Mouse (Mus musculus): ENCODE data around the gene Spire2.
"Not testable (repeated sequence)": the region's sequence is repeated elsewhere in the genome, so short reads cannot be mapped to it uniquely, and the experiment has no call there.

Spire2 gene

DNA sequence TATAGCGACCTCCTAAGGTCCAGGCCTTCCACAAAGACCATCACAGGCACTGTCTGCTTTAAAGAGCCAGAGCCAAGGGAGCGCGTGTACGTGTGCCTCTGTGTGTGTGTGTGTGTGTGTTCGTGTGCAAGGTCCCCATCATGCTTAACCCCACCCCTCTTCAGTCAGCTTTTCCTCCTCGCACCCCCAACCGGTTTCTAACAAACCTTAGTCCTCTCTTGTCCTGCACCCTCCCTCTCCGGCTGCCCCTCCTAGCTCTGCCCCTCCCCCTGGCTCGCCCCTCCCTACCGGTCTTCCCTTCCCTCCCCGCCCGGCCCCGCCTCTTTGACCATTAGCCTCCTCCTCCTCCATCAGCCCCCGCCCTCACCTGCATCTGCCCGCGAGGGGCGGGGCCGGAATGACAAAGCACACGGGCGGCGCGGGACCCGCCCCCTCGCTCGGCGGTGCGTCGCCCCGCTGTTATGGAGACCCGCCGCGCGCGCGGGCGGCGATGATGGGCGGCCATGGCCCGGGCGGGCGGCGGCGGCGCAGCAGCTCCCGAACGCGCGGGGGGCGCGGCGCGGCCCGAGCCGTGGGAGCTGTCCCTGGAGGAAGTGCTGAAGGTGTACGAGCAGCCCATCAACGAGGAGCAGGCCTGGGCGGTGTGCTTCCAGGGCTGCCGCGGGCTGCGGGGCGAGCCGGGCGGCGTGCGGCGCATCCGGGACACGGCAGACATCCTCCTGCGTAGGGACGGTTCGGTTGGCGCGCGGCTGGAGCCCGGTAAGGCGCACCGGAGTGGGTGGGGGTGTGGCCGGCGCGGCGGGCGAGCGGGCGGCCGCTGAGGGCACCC, at the start of gene Spire2:
TSS of gene Spire2 (plus strand) at position 452 of the 829 bp plus-strand sequence.
- peak; percentile 64 for DNase-seq (ENCODE audit: low spot score)

DNA sequence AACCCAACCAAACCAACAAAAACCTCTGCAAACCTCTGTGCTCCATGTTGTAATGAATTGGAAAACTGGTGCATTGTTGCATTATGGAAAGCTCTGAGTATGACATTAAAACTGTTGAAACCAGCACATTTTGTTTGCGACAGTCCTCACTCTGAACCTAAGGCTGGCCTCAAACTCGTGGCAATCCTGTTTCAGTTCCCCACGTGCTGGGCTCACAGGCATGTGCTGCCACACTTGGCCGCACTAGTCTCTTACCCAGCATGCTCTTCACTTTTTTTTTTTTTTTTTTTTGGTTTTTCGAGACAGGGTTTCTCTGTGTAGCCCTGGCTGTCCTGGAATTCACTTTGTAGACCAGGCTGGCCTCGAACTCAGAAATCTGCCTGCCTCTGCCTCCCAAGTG, 49.5 kb upstream of the Spire2 start:
- not testable (repeated sequence) for DNase-seq (ENCODE audit: low spot score)

DNA sequence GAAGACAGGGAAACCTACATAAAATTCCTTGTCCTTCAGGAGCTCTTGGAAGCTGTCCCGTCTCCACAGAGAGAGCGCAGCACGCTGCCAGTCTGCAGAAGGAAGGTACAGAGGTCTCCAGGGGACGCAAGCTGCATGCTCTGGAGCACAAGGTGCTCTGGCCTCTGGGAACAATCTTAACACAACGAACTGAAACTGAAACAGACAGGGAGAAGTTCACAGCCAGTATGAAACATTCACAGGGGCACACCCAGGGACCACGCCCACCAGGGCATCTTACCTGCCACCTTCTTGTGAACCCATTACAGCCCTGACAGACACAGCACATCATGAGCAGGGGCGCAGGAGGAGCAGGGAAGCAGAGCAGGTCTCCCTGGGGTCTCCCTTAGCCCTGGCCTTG, 48.5 kb upstream of the Spire2 start:
- DNase-seq (ENCODE audit: low spot score) = no peak

DNA sequence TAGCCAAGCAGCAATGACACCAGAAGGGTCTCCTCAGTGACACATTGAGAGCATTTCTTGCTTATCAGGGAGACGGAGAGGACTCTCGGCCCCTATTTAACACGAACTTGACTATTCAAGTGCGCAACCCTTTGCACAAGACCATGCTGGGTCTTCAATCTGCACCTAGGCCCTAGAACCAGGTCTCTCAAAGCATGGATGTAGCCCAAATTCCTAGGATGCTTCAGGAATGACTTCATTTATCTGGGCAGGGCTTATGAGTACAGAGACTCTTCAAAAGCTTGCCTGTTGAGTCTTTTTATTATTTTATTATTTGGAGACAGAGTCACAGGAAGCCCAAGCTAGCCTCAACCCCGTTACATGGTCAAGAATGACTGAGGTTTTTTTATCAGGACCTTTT, 48.0 kb upstream of the Spire2 start:
- no peak for DNase-seq (ENCODE audit: low spot score)

DNA sequence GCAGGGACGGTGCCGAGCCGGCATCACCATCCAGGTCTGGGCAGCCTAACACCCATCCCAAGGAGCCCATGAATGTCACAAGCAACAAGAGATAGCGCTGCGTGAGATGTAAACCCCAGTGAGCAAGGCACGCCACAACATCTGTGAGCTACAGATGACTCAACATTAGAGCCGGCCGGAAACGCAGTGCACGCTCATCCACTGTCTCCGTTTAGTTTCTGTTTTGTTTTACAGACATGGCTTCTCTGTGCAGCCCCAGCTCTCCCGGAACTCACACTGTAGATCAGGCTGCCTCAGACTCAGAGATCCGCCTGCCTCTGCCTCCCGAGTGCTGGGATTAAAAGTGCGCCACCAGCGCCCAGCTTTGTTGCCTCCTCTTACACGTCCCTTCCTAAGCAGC, 45.2 kb upstream of the Spire2 start:
- no peak for DNase-seq (ENCODE audit: low spot score)

DNA sequence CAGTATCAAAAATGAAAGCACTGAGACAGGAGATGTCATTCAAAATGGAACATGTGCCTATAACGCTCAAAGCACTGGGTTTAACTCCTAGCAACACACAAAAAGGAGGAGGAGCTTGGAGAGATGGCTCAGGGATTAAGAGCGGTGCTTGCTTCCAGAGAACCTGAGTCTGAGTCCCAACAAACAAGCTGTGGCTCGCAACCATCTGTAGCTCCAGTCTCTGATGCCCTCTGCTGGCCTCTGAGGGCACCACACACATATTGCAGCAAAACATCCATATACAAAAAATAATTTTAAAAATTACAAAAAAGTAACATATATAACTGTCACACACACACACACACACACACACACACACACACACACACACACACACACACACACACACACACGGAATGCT, 42.3 kb upstream of the Spire2 start:
- no peak for DNase-seq (ENCODE audit: low spot score)

DNA sequence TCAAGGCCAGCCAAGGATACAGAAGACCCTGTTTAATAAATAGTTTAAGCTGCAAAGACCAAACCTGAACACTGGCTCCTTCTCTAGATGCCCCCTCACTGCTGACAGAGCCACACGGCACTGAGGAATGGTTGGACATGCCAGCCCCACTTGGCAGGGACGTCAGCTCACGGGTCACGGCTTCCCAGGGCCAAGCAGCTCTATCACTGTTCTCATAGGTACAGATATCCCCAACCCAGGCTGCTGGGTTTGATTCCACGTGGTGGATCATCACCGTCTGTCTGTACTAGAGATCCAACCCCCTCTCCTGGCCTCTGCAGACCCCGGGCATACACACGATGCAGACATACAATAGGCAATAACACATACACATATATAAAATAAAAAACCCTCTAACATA, 41.8 kb upstream of the Spire2 start:
- no peak for DNase-seq (ENCODE audit: low spot score)

DNA sequence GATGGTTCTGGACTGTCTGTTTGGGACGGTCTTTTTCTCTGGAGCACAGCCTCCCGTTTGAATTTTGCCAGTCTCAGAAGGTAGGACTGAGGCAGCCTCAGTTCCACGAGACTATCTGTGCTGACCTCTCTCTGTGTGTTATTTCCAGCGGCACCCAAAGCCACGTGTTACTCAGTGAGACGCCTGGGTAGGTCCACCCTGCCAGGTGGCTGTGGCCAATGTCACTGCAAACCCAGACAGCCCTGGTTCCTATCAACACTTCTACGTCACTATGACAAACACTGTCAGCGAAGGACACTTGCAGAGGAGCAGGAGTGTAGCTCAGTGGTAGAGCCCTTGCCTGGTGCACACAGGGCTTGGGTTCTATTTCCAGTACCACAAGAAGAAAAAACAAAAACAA, 40.8 kb upstream of the Spire2 start:
- DNase-seq (ENCODE audit: low spot score) = no peak

DNA sequence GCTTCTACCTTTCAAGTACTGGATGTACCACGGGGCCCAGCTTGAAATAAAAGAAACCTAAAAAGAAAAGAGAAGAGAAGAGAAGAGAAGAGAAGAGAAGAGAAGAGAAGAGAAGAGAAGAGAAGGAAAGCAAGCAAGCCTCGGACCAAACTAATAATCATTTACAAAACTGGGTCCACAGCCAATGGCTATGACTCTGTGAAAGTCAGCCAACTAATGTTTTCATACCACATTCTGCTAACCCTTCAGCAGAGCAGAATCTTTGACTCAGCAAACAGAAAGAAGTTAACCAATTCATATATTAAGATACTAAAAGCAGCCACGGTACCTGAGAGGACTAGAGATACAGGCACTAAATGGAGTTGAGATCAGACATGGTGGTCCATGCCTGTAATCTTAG, 40.2 kb upstream of the Spire2 start:
- no peak for DNase-seq (ENCODE audit: low spot score)

DNA sequence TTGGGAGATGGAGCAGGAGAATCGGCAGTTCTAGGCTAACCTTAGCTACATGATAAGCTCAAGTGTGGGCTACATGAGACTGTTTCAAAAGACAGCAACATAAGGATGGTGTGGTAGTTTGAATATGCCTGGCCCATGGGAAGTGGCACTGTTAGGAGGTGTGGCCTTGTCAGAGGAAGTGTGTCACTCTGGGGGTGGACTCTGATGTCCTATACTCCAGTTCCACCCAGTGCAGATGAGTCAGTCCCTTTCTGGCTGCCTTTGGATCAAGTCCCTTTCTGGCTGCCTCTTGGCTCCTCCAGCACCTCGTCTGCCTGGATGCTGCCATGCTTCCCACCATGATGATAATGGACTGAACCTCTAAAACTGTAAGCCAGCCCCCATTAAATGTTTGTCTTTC, 39.7 kb upstream of the Spire2 start:
- no peak for DNase-seq (ENCODE audit: low spot score)

DNA sequence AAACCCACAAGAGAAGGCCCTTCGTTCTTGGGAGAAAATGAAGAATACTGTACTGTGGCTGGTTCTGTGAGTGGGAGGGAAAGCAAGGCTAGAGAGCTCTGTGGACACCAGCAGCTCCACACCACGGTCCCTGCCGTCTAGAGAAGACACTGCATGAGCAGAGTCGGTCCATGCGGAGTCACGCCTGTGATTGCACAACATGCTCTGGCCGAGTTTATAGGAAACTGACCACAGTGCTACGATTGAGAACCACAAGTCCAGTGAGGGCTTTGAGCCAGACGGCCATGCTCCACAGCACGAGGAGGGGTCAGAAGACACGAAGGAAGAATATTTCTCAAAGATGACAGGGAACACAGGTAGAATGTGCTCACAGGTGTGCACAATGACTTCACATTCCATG, 34.2 kb upstream of the Spire2 start:
- DNase-seq (ENCODE audit: low spot score) = no peak

DNA sequence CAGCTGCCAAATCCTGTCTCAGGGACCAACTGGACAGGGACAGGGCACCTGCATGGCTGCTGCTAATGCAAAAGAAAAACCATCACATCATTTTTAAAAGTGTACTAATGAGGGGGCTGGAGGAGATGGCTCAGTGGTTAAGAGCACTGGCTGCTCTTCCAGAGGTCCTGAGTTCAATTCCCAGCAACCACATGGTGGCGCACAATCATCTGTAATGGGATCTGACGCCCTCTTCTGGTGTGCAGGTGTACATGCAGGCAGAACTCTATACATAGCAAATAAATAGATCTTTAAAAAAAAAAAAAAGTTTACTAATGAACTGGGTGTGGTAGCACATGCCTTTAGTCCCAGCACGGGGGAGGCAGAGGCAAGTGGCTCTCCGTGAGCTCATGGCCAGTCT, 23.8 kb upstream of the Spire2 start:
- no peak for DNase-seq (ENCODE audit: low spot score)

DNA sequence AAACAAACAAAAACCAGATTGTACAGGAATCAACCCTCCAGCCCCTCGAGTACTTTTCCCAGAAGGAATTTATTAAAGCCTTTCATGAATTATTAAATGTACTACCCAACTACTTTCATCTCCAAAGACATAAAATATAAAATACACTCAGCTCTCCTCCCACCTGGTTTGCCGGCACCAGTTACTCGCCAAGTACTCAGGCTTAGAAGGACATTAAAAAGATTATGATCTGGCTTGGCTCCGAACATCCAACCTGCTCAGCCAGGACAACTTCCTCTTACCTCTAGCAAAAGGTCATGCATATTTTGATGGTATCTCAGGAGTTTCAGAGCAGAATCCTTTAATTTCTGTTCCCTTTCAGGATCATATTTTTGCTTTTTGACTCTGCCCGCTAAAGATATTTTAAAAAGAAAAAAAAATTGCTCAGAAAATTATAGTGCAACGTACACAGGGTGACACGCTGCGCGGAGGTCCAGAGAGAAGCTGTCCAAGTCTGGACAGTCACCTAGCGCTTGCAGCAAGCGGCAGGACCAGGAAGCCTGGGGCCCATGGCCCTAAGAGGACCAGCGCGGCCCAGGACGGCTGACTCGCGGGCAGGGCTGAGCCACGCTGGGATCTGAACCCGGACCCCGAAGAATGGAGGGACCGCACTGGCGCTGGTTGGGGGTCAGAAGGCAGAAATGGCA, 14.6 kb upstream of the Spire2 start:
- DNase-seq (ENCODE audit: low spot score) = no peak

DNA sequence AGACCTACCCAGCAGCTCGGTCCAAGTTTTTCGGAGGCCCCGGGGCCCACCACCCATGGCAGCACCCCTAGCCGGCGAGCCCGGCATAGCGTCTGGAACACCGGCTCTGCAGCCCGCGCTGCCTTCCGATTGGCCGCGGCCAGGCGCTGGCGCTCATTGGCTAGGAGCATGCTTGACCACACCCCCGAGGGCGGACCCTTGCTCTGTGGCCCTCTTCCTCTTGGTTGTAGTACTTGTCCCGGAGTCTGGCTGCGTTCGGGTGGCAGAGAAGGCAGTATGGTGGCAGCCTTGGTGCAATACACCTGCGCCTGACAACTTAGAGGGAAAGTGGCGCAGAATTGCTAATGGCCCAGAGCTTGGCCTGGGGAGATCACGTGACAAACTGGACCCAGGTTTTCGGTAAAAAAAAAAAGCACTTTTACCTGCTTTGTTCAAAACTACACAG, 14.0 kb upstream of the Spire2 start, which contains the start of gene Fanca:
TSS of gene Fanca (minus strand) at position 110 of the 445 bp plus-strand sequence.
- DNase-seq (ENCODE audit: low spot score) = peak; percentile 95

DNA sequence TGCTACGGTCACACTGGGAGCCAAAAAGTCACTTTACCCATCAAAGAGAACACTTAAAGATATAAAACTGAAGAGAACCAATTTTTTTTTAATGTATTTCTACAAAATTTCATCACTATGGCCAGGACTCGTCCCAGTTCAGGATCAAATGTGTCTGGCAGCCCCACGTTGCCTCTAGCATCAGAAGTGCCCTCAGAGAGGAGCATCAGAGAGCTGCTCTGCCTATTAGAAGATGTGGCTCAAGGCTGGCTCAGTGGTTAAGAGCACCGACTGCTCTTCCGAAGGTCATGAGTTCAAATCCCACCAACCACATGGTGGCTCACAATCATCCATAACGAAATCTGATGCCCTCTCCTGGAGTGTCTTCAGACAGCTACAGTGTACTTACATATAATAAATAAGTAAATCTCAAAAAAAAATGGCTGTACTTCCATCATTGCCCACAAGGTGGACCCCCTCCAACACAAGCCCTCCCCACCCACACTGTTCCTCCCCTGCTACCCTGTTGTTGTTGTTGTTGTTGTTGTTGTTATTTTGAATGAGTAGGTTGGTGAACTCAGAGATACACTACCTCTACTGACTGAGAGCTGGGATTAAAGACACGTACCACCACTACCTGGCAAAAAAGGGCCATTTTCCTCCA, 12.9 kb upstream of the Spire2 start:
- DNase-seq (ENCODE audit: low spot score) = peak; percentile 33

DNA sequence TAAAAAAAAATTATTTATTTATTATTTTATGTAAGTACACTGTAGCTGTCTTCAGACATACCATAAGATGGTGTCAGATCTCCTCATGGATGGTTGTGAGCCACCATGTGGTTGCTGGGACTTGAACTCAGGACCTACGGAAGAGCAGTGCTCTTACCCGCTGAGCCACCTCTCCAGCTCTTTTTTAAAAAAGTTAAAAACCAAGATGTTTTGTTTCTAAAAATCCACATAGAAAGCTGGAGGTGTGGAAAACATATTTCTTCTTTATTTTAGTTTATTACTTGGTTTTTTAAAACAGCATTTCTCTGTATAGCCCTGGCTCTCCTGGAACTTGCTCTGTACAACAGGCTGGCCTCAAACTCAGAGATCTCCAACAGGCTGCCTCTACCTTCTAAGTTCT, 4.0 kb upstream of the Spire2 start:
- no peak for DNase-seq (ENCODE audit: low spot score)

DNA sequence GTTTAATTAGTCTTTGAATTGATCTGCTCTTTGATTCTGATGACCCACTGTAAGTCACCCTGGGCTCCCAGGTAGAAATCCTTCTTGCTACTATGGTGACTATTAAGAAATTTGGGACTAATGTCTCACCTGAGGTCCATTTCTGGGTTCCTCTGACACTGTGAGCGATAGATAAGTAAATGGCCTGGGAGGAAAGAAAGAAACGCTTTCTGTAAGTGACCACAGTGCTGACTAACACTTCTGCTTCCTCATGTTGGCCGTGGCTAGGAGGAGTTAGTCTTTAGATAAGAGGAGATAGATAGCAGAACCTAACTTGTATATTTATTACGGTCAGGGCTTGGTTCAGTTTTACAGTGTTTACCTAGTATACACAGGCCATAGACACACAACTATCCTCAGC, 3.2 kb upstream of the Spire2 start:
- no peak for DNase-seq (ENCODE audit: low spot score)

DNA sequence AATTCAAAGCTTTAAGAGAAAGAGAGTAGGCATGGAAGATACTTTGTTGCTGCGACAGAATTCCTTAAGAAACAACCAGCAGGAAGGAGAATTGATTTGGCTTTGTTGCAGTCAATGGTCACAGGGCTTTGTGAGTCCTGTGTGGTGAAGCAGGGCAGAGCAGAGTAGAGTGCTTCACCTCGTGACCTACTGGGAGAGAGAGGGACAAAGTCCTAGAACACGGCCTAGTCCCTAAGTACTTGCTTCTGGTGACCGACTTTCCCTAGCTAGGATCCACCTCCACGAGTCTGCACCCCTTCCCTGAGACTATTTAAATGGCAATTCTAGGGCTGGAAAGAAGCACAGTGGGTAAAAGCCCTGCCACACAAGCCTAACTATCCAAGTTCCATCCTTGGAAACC, 2.6 kb upstream of the Spire2 start:
- no peak for DNase-seq (ENCODE audit: low spot score)

DNA sequence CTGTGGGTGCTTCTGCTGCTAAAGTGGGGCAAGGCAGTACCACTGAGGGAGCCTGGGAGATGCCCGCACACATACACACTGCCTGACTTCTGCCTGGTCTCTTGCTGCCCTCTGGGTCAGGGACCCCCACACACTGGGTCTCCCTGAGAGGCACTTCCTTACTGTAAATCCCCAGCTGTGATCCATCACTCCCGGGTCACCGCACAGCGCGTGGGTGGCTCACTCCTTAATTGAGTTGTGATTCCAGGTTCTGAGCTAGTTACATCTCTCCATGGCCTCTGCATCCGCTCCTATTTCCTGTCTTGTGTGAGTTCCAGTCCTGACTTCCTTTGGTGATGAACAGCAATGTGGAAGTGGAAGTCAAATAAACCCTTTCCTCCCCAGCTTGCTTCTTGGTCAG, 1.8 kb upstream of the Spire2 start:
- no peak for DNase-seq (ENCODE audit: low spot score)

DNA sequence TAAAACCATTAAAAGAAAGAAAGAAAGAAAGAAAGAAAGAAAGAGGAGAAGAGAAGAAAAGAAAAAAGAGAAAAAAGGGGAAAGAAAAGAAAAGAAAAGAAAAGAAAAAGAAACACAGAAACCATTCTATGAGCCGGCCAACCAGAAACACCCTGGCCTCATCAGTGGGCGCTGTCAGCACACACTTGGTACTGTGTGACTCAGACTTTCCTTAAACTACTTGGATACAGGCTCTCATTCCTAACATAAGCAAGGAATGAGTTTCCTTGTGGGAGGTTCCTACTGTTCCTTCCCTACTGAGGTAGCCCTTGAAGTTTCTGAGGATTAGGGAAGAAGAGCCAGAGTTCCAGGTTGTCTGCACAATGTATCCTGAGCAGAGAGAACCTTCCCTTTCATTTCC, 1.2 kb upstream of the Spire2 start:
- DNase-seq (ENCODE audit: low spot score) = no peak

DNA sequence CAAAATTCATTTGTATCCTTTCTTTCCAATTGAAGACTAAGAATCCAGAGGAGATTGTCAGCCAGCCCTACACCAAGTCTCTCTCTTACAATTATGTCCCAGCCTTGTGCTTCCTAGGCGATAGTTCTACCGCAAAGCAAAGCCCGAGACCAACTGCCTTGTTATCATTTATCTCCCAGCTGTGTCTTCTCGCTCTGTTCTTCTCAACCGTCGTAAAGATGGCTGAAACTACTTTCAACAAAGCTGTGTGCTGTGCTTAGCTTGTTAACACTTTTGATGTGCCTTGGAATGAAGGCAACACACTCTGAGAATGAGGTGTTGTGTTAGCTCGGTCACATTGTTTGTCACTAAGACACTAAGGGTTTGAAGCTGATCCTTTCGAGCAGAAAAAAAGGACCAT, 703 bp upstream of the Spire2 start:
- no peak for DNase-seq (ENCODE audit: low spot score)

DNA sequence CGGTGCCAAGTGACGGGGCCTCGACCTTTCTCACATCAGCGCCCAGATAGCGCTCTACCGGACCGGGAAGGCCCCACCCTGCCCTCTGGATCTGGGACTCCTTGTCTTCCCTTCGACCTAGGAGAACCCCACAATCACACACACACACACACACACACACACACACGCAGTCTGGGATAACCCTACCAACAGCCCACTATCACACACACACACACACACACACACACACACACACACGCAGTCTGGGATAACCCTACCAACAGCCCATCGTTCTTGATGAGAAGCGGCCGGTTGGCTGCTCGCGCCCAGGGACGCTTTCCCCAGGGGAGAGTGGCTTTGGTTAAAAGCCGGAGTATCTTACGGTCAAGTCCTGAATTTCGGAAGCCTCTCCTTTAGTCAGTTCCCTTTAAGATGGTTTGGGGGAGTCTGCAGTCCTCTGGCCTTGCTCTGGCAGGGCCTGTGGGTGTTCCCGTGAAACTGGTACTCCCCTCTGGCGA, 626 bp downstream of the Spire2 start:
- DNase-seq (ENCODE audit: low spot score) = no peak

DNA sequence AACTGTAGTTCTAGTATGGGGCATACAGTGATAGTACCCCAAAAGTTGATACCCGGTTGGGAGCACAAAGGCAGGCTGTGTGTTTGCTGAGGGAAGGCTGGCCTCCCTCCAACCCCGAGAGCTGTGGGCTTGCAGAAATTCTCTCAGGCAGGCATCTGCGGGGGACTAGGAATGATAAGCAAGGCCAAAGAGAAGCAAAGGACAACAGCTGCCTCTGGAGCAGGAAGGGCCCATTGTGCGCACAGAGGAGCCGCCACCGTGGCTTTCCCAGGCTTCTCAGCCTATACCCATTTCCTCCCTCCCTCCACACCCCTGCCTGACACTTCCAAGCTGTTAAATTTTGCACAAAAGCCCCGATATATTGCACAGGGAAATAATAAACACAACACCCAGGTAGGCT, 1.4 kb downstream of the Spire2 start:
- no peak for DNase-seq (ENCODE audit: low spot score)

All from spleen, adult 12 weeks (tissue).